Mouse (Mus musculus): ENCODE results near the gene Gm20809. TPM values are rescaled to one million over a fixed set of nuclear protein-coding genes. Genes with fewer than 3 reads are reported as not detected.
"Not testable (repeated sequence)": the region's sequence is repeated elsewhere in the genome, so short reads cannot be mapped to it uniquely, and the experiment has no call there.

Gene Gm20809
- not detected in 2 replicates for polyA plus RNA-seq (2016; fragmentation: Nextera tagmentation; extraction: Ambion mirVana)

DNA sequence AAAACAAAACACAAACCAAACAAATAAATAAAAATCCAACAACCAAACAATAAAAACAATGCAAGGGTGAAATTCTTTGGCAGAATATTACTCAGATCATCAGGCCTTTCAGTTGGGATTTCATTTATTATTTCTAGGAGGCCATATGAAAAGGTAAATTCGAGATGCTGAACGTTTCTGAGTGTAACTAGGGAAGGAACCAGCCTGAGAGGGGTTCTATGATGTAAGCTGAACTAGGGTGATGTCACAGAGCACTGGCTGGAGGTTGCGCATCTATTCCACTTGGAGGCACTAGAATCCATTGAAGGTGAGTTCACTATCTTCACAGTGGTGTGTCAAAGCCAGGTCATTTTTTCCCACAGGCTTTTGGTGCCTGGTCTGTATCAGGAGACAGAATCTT, at the start of gene Gm20809:
Gene Gm20809 (plus strand): TSS at position 301 of the 400 bp plus-strand sequence.
- not testable (repeated sequence) for H3K4me1 ChIP-seq; ATAC-seq (ENCODE audit: low FRiP score); H3K27ac ChIP-seq; H3K27me3 ChIP-seq; H3K36me3 ChIP-seq; H3K4me2 ChIP-seq (replicated peaks); H3K9ac ChIP-seq; H3K4me3 ChIP-seq; H3K9me3 ChIP-seq (replicated peaks)
- no CpG with 5 or more reads among the region's 3 CpGs for WGBS
